Mouse (Mus musculus) lung, postnatal 25 days (tissue): ENCODE results near the gene Gm44511.
"Not testable (repeated sequence)": the region's sequence is repeated elsewhere in the genome, so short reads cannot be mapped to it uniquely, and the experiment has no call there.

ENCODE experiments used
- DNase-seq: peaks from one replicate; pipeline ENCODE4 v3.0.0; 2022; ENCODE audit warnings: low spot score

Gm44511 gene

GRCm38 (mm10) chr6:128760416-128761143 is 65.5 kb downstream of the Gm44511 start:
- DNase-seq: peak; percentile 91

GRCm38 (mm10) chr6:128760016-128760415 is 66.1 kb downstream of the Gm44511 start:
- DNase-seq: peak; percentile 93

- no peak for DNase-seq
Observed at GRCm38 (mm10) chr6:128759221-128759950, 66.7 kb downstream of the Gm44511 start.

- not testable (repeated sequence) for DNase-seq
Observed at GRCm38 (mm10) chr6:128755402-128755763, 70.7 kb downstream of the Gm44511 start.

- DNase-seq: not testable (repeated sequence)
Observed at GRCm38 (mm10) chr6:128754748-128755401, 71.2 kb downstream of the Gm44511 start.

- not testable (repeated sequence) for DNase-seq
Observed at GRCm38 (mm10) chr6:128754265-128754664, 71.8 kb downstream of the Gm44511 start.

GRCm38 (mm10) chr6:128753610-128754224 is 72.4 kb downstream of the Gm44511 start:
- DNase-seq: peak; percentile 89

- DNase-seq: not testable (repeated sequence)
Observed at GRCm38 (mm10) chr6:128747006-128747405, 79.1 kb downstream of the Gm44511 start.

- no peak for DNase-seq
Observed at GRCm38 (mm10) chr6:128737445-128737844, 88.7 kb downstream of the Gm44511 start.

- peak; percentile 24 for DNase-seq
Observed at GRCm38 (mm10) chr6:128736100-128736499, 90.0 kb downstream of the Gm44511 start.

- DNase-seq: no peak
Observed at GRCm38 (mm10) chr6:128734896-128735295, 91.2 kb downstream of the Gm44511 start.

- DNase-seq: no peak
Observed at GRCm38 (mm10) chr6:128733908-128734679, 92.0 kb downstream of the Gm44511 start.

- peak; percentile 6 for DNase-seq
Observed at GRCm38 (mm10) chr6:128732032-128732431, 94.1 kb downstream of the Gm44511 start.
